Mouse (Mus musculus) hindbrain, embryonic 16.5 days (tissue): ENCODE data around the gene Rwdd4a. TPM values are rescaled to one million over a fixed set of nuclear protein-coding genes. Genes with fewer than 3 reads are reported as not detected.

Experiments used
- ATAC-seq: fragments of 200-750 bp; cut with Nextera tagmentation; 2 replicates; pipeline ENCODE4 v1.8.0; 2017; ENCODE audit warnings: moderate TSS enrichment, moderate library complexity
- H3K27ac ChIP-seq: fragments of 300-500 bp; sonication (generic); 2 replicates; pipeline ENCODE4 v1.5.1; 2014; ENCODE audit warnings: low read depth, mild to moderate bottlenecking, control low read depth, low read length, moderate library complexity
- H3K27me3 ChIP-seq: fragments of 300-500 bp; sonication (generic); replicated peaks from 2 replicates; pipeline ENCODE4 v1.6.1; 2014; ENCODE audit warnings: low read length; ENCODE audit not compliant: control insufficient read depth, insufficient read depth
- H3K36me3 ChIP-seq: fragments of 300-500 bp; sonication (generic); 2 replicates; pipeline ENCODE4 v1.6.1; 2014; ENCODE audit warnings: mild to moderate bottlenecking, low read length, moderate library complexity, mixed read lengths; ENCODE audit not compliant: control insufficient read depth, insufficient read depth
- H3K4me1 ChIP-seq: fragments of 300-500 bp; sonication (generic); 2 replicates; pipeline ENCODE4 v1.6.1; 2014; ENCODE audit warnings: low read depth, low read length; ENCODE audit not compliant: control insufficient read depth, insufficient read depth
- H3K4me2 ChIP-seq: fragments of 300-500 bp; sonication (generic); 2 replicates; pipeline ENCODE4 v1.6.1; 2014; ENCODE audit warnings: mild to moderate bottlenecking, low read length, control low read depth, moderate library complexity
- H3K4me3 ChIP-seq: fragments of 300-500 bp; sonication (generic); 2 replicates; pipeline ENCODE4 v1.5.1; 2014; ENCODE audit warnings: mild to moderate bottlenecking, low read length, control low read depth, moderate library complexity
- H3K9ac ChIP-seq: fragments of 300-500 bp; sonication (generic); 2 replicates; pipeline ENCODE4 v1.6.1; 2014; ENCODE audit warnings: low read depth, mild to moderate bottlenecking, control low read depth, low read length, moderate library complexity
- H3K9me3 ChIP-seq: fragments of 300-500 bp; sonication (generic); 2 replicates; pipeline ENCODE4 v1.6.1; 2014; ENCODE audit warnings: mild to moderate bottlenecking, low read length, moderate library complexity; ENCODE audit not compliant: control insufficient read depth
- WGBS: fragments of 180-500 bp; shearing (Covaris S2); extraction: QIAGEN DNeasy Blood & Tissue Kit; methylation state at CpG from one replicate; pipeline ENCODE4 v1.1.7; 2014; 5-methylcytosine and 5-hydroxymethylcytosine counted together
- polyA plus RNA-seq: library from polyadenylated mRNA; unstranded; fragments of >200 nt; fragmentation: Nextera tagmentation; extraction: Ambion mirVana; gene quantifications from 2 replicates; pipeline ENCODE4 v1.2.1, GENCODE M21; 2015

Gene Rwdd4a
- polyA plus RNA-seq, 1 experiment from 2014 or later = 31.6 TPM

DNA sequence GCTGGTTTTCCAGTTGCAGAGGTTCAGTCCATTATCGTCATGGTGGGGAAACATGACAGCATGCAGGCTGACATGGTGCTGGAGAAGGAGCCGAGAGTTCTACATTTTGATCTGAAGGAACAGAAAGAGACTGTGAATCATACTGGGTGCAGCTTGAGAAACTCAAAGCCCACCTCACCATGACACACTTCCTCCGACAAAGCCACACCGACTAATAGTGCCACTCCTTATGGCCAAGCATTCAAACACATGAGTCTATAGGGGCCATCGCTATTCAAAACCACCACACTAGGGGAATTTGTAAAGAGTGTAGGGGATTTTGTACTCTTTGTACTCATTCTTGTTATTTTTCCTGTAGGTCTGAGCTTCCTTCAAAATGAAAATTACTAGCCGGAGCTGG is 33.1 kb downstream of the Rwdd4a start:
- H3K9ac ChIP-seq = no peak overlapping the region
- no peak overlapping the region for H3K27ac ChIP-seq
- H3K4me1 ChIP-seq = no peaks in the 10 kb centered on the region
- no peak overlapping the region for H3K4me2 ChIP-seq
- no peak overlapping the region for H3K4me3 ChIP-seq
- no peaks in the 10 kb centered on the region for H3K9me3 ChIP-seq
- 89% methylated on average over 6 of the region's 6 CpGs for WGBS
- ATAC-seq = no peak
- no peaks in the 10 kb centered on the region for H3K27me3 ChIP-seq
- no peaks in the 10 kb centered on the region for H3K36me3 ChIP-seq

DNA sequence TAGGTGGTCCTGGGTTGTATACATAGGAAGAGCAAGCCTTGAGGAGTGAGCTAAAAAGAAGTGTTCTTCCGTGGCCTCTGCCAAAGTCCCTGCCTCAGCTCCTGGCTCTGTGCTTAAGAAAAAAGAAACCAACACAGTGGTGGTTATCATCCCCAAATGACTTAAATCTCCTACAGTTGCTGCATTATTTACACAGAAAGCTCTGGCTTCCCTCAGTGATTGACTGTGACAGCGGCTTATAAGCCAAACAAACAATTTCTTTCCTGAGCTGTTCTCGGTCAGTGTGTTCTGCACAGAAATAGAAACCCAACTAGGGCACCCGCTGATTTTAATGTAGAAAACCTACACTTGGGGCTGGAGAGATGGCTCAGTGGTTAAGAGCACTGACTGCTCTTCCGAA is 34.6 kb downstream of the Rwdd4a start:
- Histone ChIP-seq H3K27me3 (no peaks in the 10 kb centered on the region), H3K4me3 (no peak overlapping the region), H3K27ac (no peak overlapping the region), H3K4me1 (no peaks in the 10 kb centered on the region), H3K9me3 (no peaks in the 10 kb centered on the region), H3K36me3 (no peaks in the 10 kb centered on the region), H3K4me2 (no peak overlapping the region), H3K9ac (no peak overlapping the region)
- no peak for ATAC-seq
- WGBS = 81% methylated on average over 5 of the region's 5 CpGs

GRCm38 (mm10) chr8:47570161-47570560 is 36.7 kb downstream of the Rwdd4a start:
- no peak overlapping the region for H3K4me3 ChIP-seq
- H3K27me3 ChIP-seq = no peaks in the 10 kb centered on the region
- ATAC-seq = no peak
- no peaks in the 10 kb centered on the region for H3K36me3 ChIP-seq
- no peak overlapping the region for H3K4me2 ChIP-seq
- 85% methylated on average over 6 of the region's 6 CpGs for whole genome bisulfite sequencing
- no peaks in the 10 kb centered on the region for H3K9me3 ChIP-seq
- H3K27ac ChIP-seq = no peak overlapping the region
- H3K9ac ChIP-seq = no peak overlapping the region
- no peaks in the 10 kb centered on the region for H3K4me1 ChIP-seq

GRCm38 (mm10) chr8:47573482-47573881 is 40.0 kb downstream of the Rwdd4a start:
- no peaks in the 10 kb centered on the region for H3K4me1 ChIP-seq
- 85% methylated on average over 7 of the region's 7 CpGs for WGBS

GRCm38 (mm10) chr8:47581454-47581853 is 48.0 kb downstream of the Rwdd4a start:
- no peaks in the 10 kb centered on the region for H3K27me3 ChIP-seq
- peak; percentile 71 for ATAC-seq

More at GRCm38 (mm10) chr8:47573482-47573881, 40.0 kb downstream of the Rwdd4a start:
- ATAC-seq = no peak
- no peaks in the 10 kb centered on the region for H3K27me3 ChIP-seq
- no peak overlapping the region for H3K9ac ChIP-seq
- H3K27ac ChIP-seq = no peak overlapping the region
- no peak overlapping the region for H3K4me3 ChIP-seq
- H3K36me3 ChIP-seq = no peaks in the 10 kb centered on the region
- H3K9me3 ChIP-seq = no peaks in the 10 kb centered on the region; the same call in 1 of the 2 replicates
- H3K4me2 ChIP-seq = no peak overlapping the region

GRCm38 (mm10) chr8:47588616-47589015 is 55.2 kb downstream of the Rwdd4a start:
- WGBS = 92% methylated on average over 5 of the region's 5 CpGs
- H3K27me3 ChIP-seq = no peaks in the 10 kb centered on the region
- H3K9ac ChIP-seq = no peak overlapping the region
- no peaks in the 10 kb centered on the region for H3K9me3 ChIP-seq
- no peak overlapping the region for H3K4me2 ChIP-seq
- no peaks in the 10 kb centered on the region for H3K4me1 ChIP-seq
- H3K36me3 ChIP-seq = no peaks in the 10 kb centered on the region
- no peak for ATAC-seq
- H3K27ac ChIP-seq = no peak overlapping the region
- no peak overlapping the region for H3K4me3 ChIP-seq

More at GRCm38 (mm10) chr8:47581454-47581853, 48.0 kb downstream of the Rwdd4a start:
- H3K4me1 ChIP-seq = no peaks in the 10 kb centered on the region
- no peak overlapping the region for H3K9ac ChIP-seq
- no peaks in the 10 kb centered on the region for H3K9me3 ChIP-seq
- WGBS = 76% methylated on average over 7 of the region's 7 CpGs
- no peak overlapping the region for H3K27ac ChIP-seq
- H3K4me3 ChIP-seq = no peak overlapping the region
- no peaks in the 10 kb centered on the region for H3K36me3 ChIP-seq
- no peak overlapping the region for H3K4me2 ChIP-seq

GRCm38 (mm10) chr8:47590400-47590799 is 56.9 kb downstream of the Rwdd4a start:
- no peaks in the 10 kb centered on the region for H3K27me3 ChIP-seq
- peak; percentile 50 for ATAC-seq
- no peak overlapping the region for H3K4me3 ChIP-seq
- H3K9ac ChIP-seq = no peak overlapping the region
- WGBS = 42% methylated on average over 10 of the region's 10 CpGs
- H3K4me1 ChIP-seq = no peaks in the 10 kb centered on the region
- H3K9me3 ChIP-seq = no peaks in the 10 kb centered on the region
- no peak overlapping the region for H3K27ac ChIP-seq
- H3K36me3 ChIP-seq = no peaks in the 10 kb centered on the region
- H3K4me2 ChIP-seq = peak overlapping the region; percentile 16

- no peaks in the 10 kb centered on the region for H3K9me3 ChIP-seq
- no peaks in the 10 kb centered on the region for H3K27me3 ChIP-seq
- no peaks in the 10 kb centered on the region for H3K36me3 ChIP-seq
- H3K9ac ChIP-seq = no peak overlapping the region
- H3K4me1 ChIP-seq = no peaks in the 10 kb centered on the region
- ATAC-seq = no peak
- no peak overlapping the region for H3K27ac ChIP-seq
- no peak overlapping the region for H3K4me3 ChIP-seq
- 54% methylated on average over 8 of the region's 8 CpGs for WGBS
- no peak overlapping the region for H3K4me2 ChIP-seq
These were observed 67.2 kb downstream of the Rwdd4a start for GRCm38 (mm10) chr8:47600664-47601063.
